33 mouse cellular contexts compared by ENCODE assay signal in genomic region chr16:38352851-38353250, GRCm38 (mm10). TPM values are rescaled to one million over a fixed set of nuclear protein-coding genes. Genes with fewer than 3 reads are reported as not detected.
"Had no signal": no experiment of that assay in that cellular context is flagged by ENCODE, and none has a peak within 500 bp of the region (broad histone marks: within the 10 kb centered on the region; RNA-seq: fewer than 3 reads in every experiment).

No protein-coding gene starts in this region.

- H3K27me3 ChIP-seq: limb, embryonic 12.5 days; limb, embryonic 15.5 days; midbrain, embryonic 13.5 days had no signal

- H3K9ac ChIP-seq: limb, embryonic 12.5 days; limb, embryonic 15.5 days; liver, embryonic 14.5 days; liver, postnatal 0 days; lung, embryonic 14.5 days; midbrain, embryonic 13.5 days had no signal

- DNase-seq: kidney, postnatal 25 days; left cerebral cortex, postnatal 4 days; lung, embryonic 14.5 days; right cerebral cortex, adult 18-20 months; right cerebral cortex, postnatal 14 days; right cerebral cortex, postnatal 4 days; thymus, adult 2 months; thymus, postnatal 36 days had no signal

- H3K27ac ChIP-seq: kidney, postnatal 0 days; limb, embryonic 12.5 days; limb, embryonic 15.5 days; liver, embryonic 14.5 days; macrophage; midbrain, embryonic 10.5 days; midbrain, embryonic 13.5 days; stomach, postnatal 0 days had no signal

- ATAC-seq: liver, postnatal 0 days; lung, postnatal 0 days; midbrain, embryonic 13.5 days; midbrain, embryonic 16.5 days had no signal

- H3K4me3 ChIP-seq: limb, embryonic 12.5 days; limb, embryonic 15.5 days; midbrain, embryonic 10.5 days; midbrain, embryonic 13.5 days; myocyte had no signal

RNA-seq across cellular contexts. Expression of gene Gm21987, which starts 6.0 kb away (rescaled TPM):
- total RNA-seq: layer of hippocampus, postnatal 10 days; left cerebral cortex, adult 8-10 months; left cerebral cortex, postnatal 14 days; left cerebral cortex, postnatal 4 days; megakaryocyte, adult 5-6 weeks; monocyte, adult 5-6 weeks had no signal
- polyA plus RNA-seq: kidney, embryonic 14.5 days; kidney, postnatal 0 days; large intestine, adult 2 months; limb, embryonic 12.5 days; liver, embryonic 11.5 days; liver, embryonic 14.5 days; liver, postnatal 0 days; lung, embryonic 14.5 days; lung, postnatal 0 days; macrophage; midbrain, embryonic 10.5 days; midbrain, embryonic 13.5 days; midbrain, embryonic 16.5 days; neural tube, embryonic 11.5 days; neural tube, embryonic 14.5 days; stomach, embryonic 14.5 days; stomach, postnatal 0 days; thymus, adult 2 months; urinary bladder, adult 2 months had no signal

RNA-seq across cellular contexts. Expression of gene Popdc2, which starts 9.2 kb away (rescaled TPM):
- total RNA-seq: monocyte, adult 5-6 weeks had no signal
- polyA plus RNA-seq: macrophage had no signal

RNA-seq across cellular contexts. Expression of gene Maats1, which starts 10.9 kb away (rescaled TPM):
- total RNA-seq: megakaryocyte, adult 5-6 weeks; monocyte, adult 5-6 weeks had no signal
- polyA plus RNA-seq: kidney, embryonic 14.5 days; limb, embryonic 15.5 days; macrophage; stomach, embryonic 14.5 days had no signal

RNA-seq across cellular contexts. Expression of gene Nr1i2, which starts 58.2 kb away (rescaled TPM):
- total RNA-seq: layer of hippocampus, adult 8-10 months; layer of hippocampus, postnatal 10 days; left cerebral cortex, postnatal 14 days; left cerebral cortex, postnatal 4 days; megakaryocyte, adult 5-6 weeks; monocyte, adult 5-6 weeks had no signal
- polyA plus RNA-seq: limb, embryonic 12.5 days; limb, embryonic 15.5 days; lung, embryonic 14.5 days; macrophage; midbrain, embryonic 10.5 days; midbrain, embryonic 13.5 days; midbrain, embryonic 16.5 days; myocyte; neural tube, embryonic 11.5 days; neural tube, embryonic 14.5 days had no signal
